Mouse (Mus musculus): ENCODE results near the gene P2ry6. TPM values are rescaled to one million over a fixed set of nuclear protein-coding genes. Genes with fewer than 3 reads are reported as not detected.

The P2ry6 gene
- total and polyA plus RNA-seq, 2 experiments from 2014 or later, result 2.7 to 4.3 TPM

- H3K4me2 ChIP-seq (ENCODE audit: low read depth, low read length, poor library complexity, severe bottlenecking), result peak overlapping the region; percentile 33; the same call in 1 of the 2 replicates
- H3K4me3 ChIP-seq (ENCODE audit: low read depth, low read length), result no peak overlapping the region
- H3K4me1 ChIP-seq (ENCODE audit: insufficient read depth, low read length), result 0 out of 2 replicates have a peak, but pooled peaks cover 9% of the 10 kb centered on the region
- H3K9me3 ChIP-seq (ENCODE audit: low read length), result no peaks in the 10 kb centered on the region
- no peaks in the 10 kb centered on the region for H3K36me3 ChIP-seq (ENCODE audit: insufficient read depth, low read length)
- no peak for TF ChIP-seq CTCF (IDR thresholded peaks at IDR 0.05)
- ATAC-seq (ENCODE audit: low FRiP score) (no peak), DNase-seq (ENCODE audit: low spot score) (no peak)
- H3K27ac ChIP-seq (ENCODE audit: low read depth, low read length), result no peak overlapping the region
- 30% methylated on average over 7 of the region's 7 CpGs for WGBS
- H3K9ac ChIP-seq (replicated peaks; ENCODE audit: low read length, poor library complexity, severe bottlenecking), result no peak overlapping the region
- peaks cover 25% of the 10 kb centered on the region for H3K27me3 ChIP-seq (ENCODE audit: insufficient read depth, low read length)
These were observed 47.0 kb downstream of the P2ry6 start for GRCm38 (mm10) chr7:100927287-100928000.

GRCm38 (mm10) chr7:100926311-100926923, 48.0 kb downstream of the P2ry6 start:
- Histone ChIP-seq H3K9ac (replicated peaks; ENCODE audit: low read length, poor library complexity, severe bottlenecking) (no peak overlapping the region), H3K4me3 (ENCODE audit: low read depth, low read length) (no peak overlapping the region)
- TF ChIP-seq CTCF (IDR thresholded peaks at IDR 0.05), result no peak

GRCm38 (mm10) chr7:100924674-100925445, 49.6 kb downstream of the P2ry6 start:
- no peak overlapping the region for H3K4me2 ChIP-seq (ENCODE audit: low read depth, low read length, poor library complexity, severe bottlenecking)
- no peak for DNase-seq (ENCODE audit: low spot score)
- H3K9me3 ChIP-seq (ENCODE audit: low read length), result no peaks in the 10 kb centered on the region
- H3K27ac ChIP-seq (ENCODE audit: low read depth, low read length), result no peak overlapping the region
- H3K36me3 ChIP-seq (ENCODE audit: insufficient read depth, low read length), result no peaks in the 10 kb centered on the region
- no peak for TF ChIP-seq CTCF (IDR thresholded peaks at IDR 0.05)
- H3K27me3 ChIP-seq (ENCODE audit: insufficient read depth, low read length), result peaks cover 4% of the 10 kb centered on the region
- ATAC-seq (ENCODE audit: low FRiP score), result no peak
- WGBS, result 41% methylated on average over 9 of the region's 10 CpGs
- H3K4me3 ChIP-seq (ENCODE audit: low read depth, low read length), result no peak overlapping the region
- 0 out of 2 replicates have a peak, but pooled peaks cover 5% of the 10 kb centered on the region for H3K4me1 ChIP-seq (ENCODE audit: insufficient read depth, low read length)
- H3K9ac ChIP-seq (replicated peaks; ENCODE audit: low read length, poor library complexity, severe bottlenecking), result no peak overlapping the region

More at GRCm38 (mm10) chr7:100926311-100926923, 48.0 kb downstream of the P2ry6 start:
- no peak overlapping the region for H3K27ac ChIP-seq (ENCODE audit: low read depth, low read length)
- peak overlapping the region; percentile 33 for H3K4me2 ChIP-seq (ENCODE audit: low read depth, low read length, poor library complexity, severe bottlenecking)
- DNase-seq (ENCODE audit: low spot score), result no peak
- ATAC-seq (ENCODE audit: low FRiP score), result no peak
- 0 out of 2 replicates have a peak, but pooled peaks cover 5% of the 10 kb centered on the region for H3K4me1 ChIP-seq (ENCODE audit: insufficient read depth, low read length)
- H3K36me3 ChIP-seq (ENCODE audit: insufficient read depth, low read length), result no peaks in the 10 kb centered on the region
- H3K27me3 ChIP-seq (ENCODE audit: insufficient read depth, low read length), result peaks cover 14% of the 10 kb centered on the region
- H3K9me3 ChIP-seq (ENCODE audit: low read length), result no peaks in the 10 kb centered on the region
- 41% methylated on average over 12 of the region's 12 CpGs for WGBS

GRCm38 (mm10) chr7:100924200-100924599, 50.2 kb downstream of the P2ry6 start:
- Histone ChIP-seq H3K4me2 (ENCODE audit: low read depth, low read length, poor library complexity, severe bottlenecking) (no peak overlapping the region), H3K27ac (ENCODE audit: low read depth, low read length) (no peak overlapping the region), H3K36me3 (ENCODE audit: insufficient read depth, low read length) (no peaks in the 10 kb centered on the region), H3K9me3 (ENCODE audit: low read length) (no peaks in the 10 kb centered on the region), H3K9ac (replicated peaks; ENCODE audit: low read length, poor library complexity, severe bottlenecking) (no peak overlapping the region), H3K4me3 (ENCODE audit: low read depth, low read length) (no peak overlapping the region), H3K27me3 (ENCODE audit: insufficient read depth, low read length) (no peaks in the 10 kb centered on the region; the same call in 1 of the 2 replicates), H3K4me1 (ENCODE audit: insufficient read depth, low read length) (0 out of 2 replicates have a peak, but pooled peaks cover 5% of the 10 kb centered on the region)
- WGBS, result 94% methylated on average over 5 of the region's 5 CpGs
- TF ChIP-seq CTCF (IDR thresholded peaks at IDR 0.05), result no peak
- ATAC-seq (ENCODE audit: low FRiP score) (no peak), DNase-seq (ENCODE audit: low spot score) (no peak)

- Histone ChIP-seq H3K36me3 (ENCODE audit: insufficient read depth, low read length) (no peaks in the 10 kb centered on the region), H3K27ac (ENCODE audit: low read depth, low read length) (no peak overlapping the region), H3K9me3 (ENCODE audit: low read length) (no peaks in the 10 kb centered on the region), H3K4me1 (ENCODE audit: insufficient read depth, low read length) (0 out of 2 replicates have a peak, but pooled peaks cover 5% of the 10 kb centered on the region), H3K4me2 (ENCODE audit: low read depth, low read length, poor library complexity, severe bottlenecking) (no peak overlapping the region), H3K9ac (replicated peaks; ENCODE audit: low read length, poor library complexity, severe bottlenecking) (no peak overlapping the region), H3K27me3 (ENCODE audit: insufficient read depth, low read length) (no peaks in the 10 kb centered on the region; the same call in 1 of the 2 replicates), H3K4me3 (ENCODE audit: low read depth, low read length) (no peak overlapping the region)
- WGBS, result 76% methylated on average over 4 of the region's 4 CpGs
- ATAC-seq (ENCODE audit: low FRiP score) (no peak), DNase-seq (ENCODE audit: low spot score) (peak; percentile 75)
- no peak for TF ChIP-seq CTCF (IDR thresholded peaks at IDR 0.05)
These were observed 51.5 kb downstream of the P2ry6 start for GRCm38 (mm10) chr7:100922907-100923306.
